Mouse (Mus musculus) brain, embryonic 14.5 days (tissue): ENCODE measurements at regions not wholly inside any gene's neighbourhood (a gene's known extent, or its start where the extent isn't known, plus 50 kb on each side); places are given as distances from the start of the nearest gene placed in this dataset.
A peak's percentile ranks its signal among the peaks of the same experiment; 100 is the strongest.

Source experiments
- DNase-seq: peaks from one replicate; pipeline ENCODE4 v3.0.0-alpha.2; 2011; ENCODE audit warnings: low read depth
- CTCF ChIP-seq: fragments of 200-500 bp; IDR thresholded peaks from 2 replicates; pipeline ENCODE4 v1.5.1; 2012; ENCODE audit warnings: inconsistent platforms, mild to moderate bottlenecking, moderate library complexity, borderline replicate concordance; ENCODE audit not compliant: insufficient read depth, insufficient read length; ENCODE audit errors: extremely low read depth
- POLR2A ChIP-seq: fragments of 200-500 bp; IDR thresholded peaks from 2 replicates; pipeline ENCODE4 v1.6.1; 2012; ENCODE audit warnings: mild to moderate bottlenecking, inconsistent platforms, borderline replicate concordance; ENCODE audit not compliant: poor library complexity, insufficient read depth, insufficient read length, severe bottlenecking; ENCODE audit errors: extremely low read depth

- TF ChIP-seq POLR2A (no peak), CTCF (no peak)
- DNase-seq: peak; percentile 54
Measured at GRCm38 (mm10) chr12:77060060-77060695, 98.2 kb upstream of the Max start.

- TF ChIP-seq POLR2A: no peak
- no peak for TF ChIP-seq CTCF
- DNase-seq: no peak
Measured at GRCm38 (mm10) chr12:77059679-77060059, 97.7 kb upstream of the Max start.

GRCm38 (mm10) chr12:77058596-77059190 is 96.7 kb upstream of the Max start:
- no peak for DNase-seq
- no peak for TF ChIP-seq CTCF
- TF ChIP-seq POLR2A: no peak

GRCm38 (mm10) chr12:77056748-77057370 is 94.9 kb upstream of the Max start:
- DNase-seq: no peak
- no peak for TF ChIP-seq CTCF
- no peak for TF ChIP-seq POLR2A

- TF ChIP-seq POLR2A: no peak
- no peak for TF ChIP-seq CTCF
- DNase-seq: no peak
Measured at GRCm38 (mm10) chr12:77054700-77055099, 92.7 kb upstream of the Max start.

- DNase-seq: peak; percentile 27
- TF ChIP-seq CTCF (no peak), POLR2A (no peak)
Measured at GRCm38 (mm10) chr12:77054211-77054610, 92.2 kb upstream of the Max start.

GRCm38 (mm10) chr12:77052853-77053252 is 90.9 kb upstream of the Max start:
- TF ChIP-seq POLR2A: no peak
- peak; percentile 47; the same call in 1 of the 2 replicates for TF ChIP-seq CTCF
- no peak for DNase-seq

GRCm38 (mm10) chr12:77048380-77048779 is 86.4 kb upstream of the Max start:
- TF ChIP-seq CTCF: no peak
- TF ChIP-seq POLR2A: no peak

GRCm38 (mm10) chr12:77047273-77047672 is 85.3 kb upstream of the Max start:
- no peak for DNase-seq

More at GRCm38 (mm10) chr12:77048380-77048779, 86.4 kb upstream of the Max start:
- no peak for DNase-seq

GRCm38 (mm10) chr12:77045956-77046355 is 84.0 kb upstream of the Max start:
- TF ChIP-seq POLR2A (no peak), CTCF (no peak)
- DNase-seq: peak; percentile 42

More at GRCm38 (mm10) chr12:77047273-77047672, 85.3 kb upstream of the Max start:
- TF ChIP-seq POLR2A (no peak), CTCF (no peak)

GRCm38 (mm10) chr12:77045356-77045755 is 83.4 kb upstream of the Max start:
- TF ChIP-seq CTCF: no peak
- TF ChIP-seq POLR2A: no peak
- no peak for DNase-seq
